Mouse (Mus musculus) NIH3T3 (cell line): Measurements from ENCODE around the gene Zfp64.
A peak's percentile ranks its signal among the peaks of the same experiment; 100 is the strongest.
"Not testable (repeated sequence)": the region's sequence is repeated elsewhere in the genome, so short reads cannot be mapped to it uniquely, and the experiment has no call there.

Experiments
- DNase-seq: peaks from one replicate; pipeline ENCODE4 v3.0.0-alpha.2; 2012; ENCODE audit warnings: low read depth

Zfp64 gene

GRCm38 (mm10) chr2:168895531-168895930, 59.9 kb downstream of the Zfp64 start:
- DNase-seq, result no peak

DNA sequence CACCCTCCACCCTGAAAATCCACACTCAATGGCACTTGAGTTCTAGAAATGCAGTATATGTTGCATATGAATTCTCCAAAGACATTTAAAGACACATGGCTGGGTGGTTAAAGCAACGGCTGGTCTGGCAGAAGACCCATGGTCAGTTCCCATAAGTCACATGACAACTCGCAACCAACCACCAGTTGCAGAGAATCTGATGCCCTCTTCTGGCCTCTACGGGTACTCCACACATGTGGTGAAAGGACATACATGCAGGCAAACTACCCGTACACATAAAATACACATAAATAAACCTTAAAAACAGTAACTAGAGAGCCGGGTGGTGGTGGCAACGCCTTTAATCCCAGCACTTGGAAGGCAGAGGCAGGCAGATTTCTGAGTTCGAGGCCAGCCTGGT, 60.6 kb downstream of the Zfp64 start:
- peak; percentile 22 for DNase-seq

GRCm38 (mm10) chr2:168892057-168892456, 63.3 kb downstream of the Zfp64 start:
- DNase-seq, result no peak

DNA sequence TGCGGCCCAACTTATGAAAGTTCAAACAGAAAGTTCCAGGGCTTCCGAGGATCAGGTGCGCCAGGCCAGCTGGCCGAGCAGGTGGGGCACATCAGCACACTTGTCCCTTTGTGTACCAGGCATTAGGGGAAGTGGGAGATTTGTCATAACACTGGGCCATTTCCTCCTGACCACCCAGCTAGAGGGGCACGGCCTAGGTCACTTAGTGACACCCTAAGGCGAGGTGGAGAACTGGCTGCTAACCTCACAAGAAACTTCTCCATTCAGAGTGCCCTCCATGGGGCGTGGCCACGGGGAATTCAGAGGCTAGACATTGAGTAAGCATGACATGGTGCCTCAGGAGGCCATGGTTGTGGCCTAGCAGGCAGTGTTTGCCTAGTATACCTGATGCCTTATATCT, 70.7 kb downstream of the Zfp64 start:
- DNase-seq, result no peak

GRCm38 (mm10) chr2:168882997-168883396, 72.4 kb downstream of the Zfp64 start:
- no peak for DNase-seq

DNA sequence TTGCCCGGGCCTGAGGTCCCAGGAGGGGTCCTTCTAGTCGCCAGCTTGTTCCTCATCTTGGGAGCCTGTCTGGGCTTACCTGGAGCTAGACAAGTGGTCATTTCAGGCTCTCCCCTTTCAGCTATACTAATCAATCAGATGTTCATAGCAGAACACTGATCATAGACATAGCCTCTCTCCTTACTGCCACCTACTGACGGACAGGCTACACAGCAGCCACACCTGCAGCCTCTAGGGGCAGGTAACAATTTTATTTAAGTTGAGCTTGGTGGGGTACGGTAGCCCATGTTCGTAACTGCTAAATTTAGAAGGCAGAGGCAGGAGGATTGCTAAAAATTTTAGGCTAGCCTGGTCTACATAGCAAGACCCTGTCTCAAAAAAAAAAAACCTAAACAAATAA, 73.5 kb downstream of the Zfp64 start:
- DNase-seq, result no peak

- DNase-seq, result no peak
These were observed 75.8 kb downstream of the Zfp64 start for GRCm38 (mm10) chr2:168879573-168879972.

- no peak for DNase-seq
These were observed 76.7 kb downstream of the Zfp64 start for GRCm38 (mm10) chr2:168878708-168879107.

DNA sequence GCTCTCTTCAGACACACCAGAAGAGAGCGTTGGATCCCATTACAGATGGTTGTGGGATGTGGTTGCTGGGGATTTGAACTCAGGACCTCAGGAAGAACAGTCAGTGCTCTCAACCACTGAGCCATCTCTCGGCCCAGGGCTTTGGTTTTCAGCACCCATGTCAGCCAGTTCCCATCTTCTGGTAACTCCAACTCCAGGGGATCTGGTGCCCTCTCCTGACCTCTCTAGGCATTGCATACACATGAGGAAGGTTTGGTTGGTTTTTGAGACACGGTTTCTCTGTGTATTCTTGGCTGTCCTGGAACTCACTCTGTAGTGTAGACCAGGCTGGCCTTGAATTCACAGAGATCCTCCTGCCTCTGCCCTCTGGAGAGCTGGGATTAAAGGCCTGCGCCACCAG, 77.2 kb downstream of the Zfp64 start:
- DNase-seq, result no peak

DNA sequence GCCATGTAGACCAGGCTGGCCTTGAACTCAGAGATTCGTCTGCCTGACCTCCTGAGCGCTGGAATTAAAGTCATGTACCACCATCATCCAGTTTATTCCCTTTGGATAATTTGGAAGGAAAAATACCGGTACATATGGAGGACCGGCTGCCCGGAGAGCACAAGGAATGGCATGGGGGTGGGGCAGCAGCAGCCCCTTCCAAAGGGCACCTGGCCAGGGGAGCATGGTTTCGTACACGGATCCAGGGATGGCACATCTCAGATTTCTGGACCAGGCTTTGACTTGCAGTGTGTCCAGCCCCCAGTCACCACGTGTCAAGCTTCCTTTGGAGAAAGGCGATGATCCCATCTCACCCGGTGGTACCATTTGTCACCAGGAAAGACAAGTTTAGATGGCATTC, 78.8 kb downstream of the Zfp64 start:
- DNase-seq, result no peak

DNA sequence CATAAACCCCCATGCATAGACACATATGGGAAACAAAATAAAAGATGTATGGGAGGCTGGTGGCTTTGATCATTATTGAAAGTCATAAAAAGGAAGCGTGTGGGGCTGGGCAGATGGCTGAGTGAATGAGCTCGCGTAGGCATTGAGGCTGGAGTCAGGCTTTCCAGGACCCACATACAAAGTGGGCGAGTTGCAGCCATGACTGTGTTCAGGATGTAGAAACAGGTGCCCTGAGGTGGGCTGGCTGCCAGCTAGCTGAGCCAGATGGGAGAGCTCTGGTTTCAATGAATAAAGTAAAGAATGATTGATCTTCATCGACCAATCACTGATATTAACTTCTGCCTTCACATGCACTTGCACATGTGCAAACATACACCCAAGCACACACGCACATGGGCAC, 80.9 kb downstream of the Zfp64 start:
- no peak for DNase-seq

- peak; percentile 36 for DNase-seq
These were observed 83.4 kb downstream of the Zfp64 start for GRCm38 (mm10) chr2:168871767-168872511.

DNA sequence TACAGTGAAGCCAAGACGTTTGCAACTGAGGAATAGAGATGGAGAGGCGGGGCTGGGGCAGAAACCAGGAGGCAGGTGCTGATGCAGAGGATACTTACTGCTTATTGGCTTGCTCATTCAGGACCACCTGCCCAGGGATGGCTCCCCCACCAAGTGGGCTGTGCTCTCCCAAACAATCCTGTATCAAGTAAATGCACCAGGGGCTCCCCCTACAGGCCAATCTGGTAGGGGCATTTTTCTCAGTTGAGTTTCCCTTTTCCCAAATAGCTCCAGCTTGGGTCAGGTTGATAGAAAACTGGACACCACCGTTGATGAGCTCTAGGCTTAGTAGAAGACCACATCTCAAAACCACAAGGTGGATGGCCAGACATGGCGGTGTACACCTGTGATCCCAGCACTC, 84.9 kb downstream of the Zfp64 start:
- DNase-seq, result peak; percentile 24

GRCm38 (mm10) chr2:168866942-168867341, 88.4 kb downstream of the Zfp64 start:
- DNase-seq, result no peak

DNA sequence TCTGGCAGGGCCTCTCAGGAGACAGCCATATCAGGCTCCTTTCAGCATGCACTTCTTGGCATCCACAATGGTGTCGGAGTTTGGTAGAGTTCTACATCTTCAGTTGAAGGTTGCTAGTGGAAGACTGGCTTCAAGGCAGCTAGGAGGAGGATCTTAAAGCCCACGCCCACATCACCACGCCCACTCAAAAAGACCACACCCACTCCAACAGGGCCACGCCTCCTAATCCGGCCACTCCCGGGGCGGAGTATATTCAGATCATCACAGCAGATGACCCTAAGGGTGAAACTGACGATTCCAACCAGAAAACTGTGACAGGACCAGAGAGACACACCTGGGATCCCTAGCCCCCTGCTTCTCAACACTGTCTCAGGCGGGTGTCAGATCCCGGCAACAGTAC, 89.0 kb downstream of the Zfp64 start:
- no peak for DNase-seq

- DNase-seq, result no peak
These were observed 90.5 kb downstream of the Zfp64 start for GRCm38 (mm10) chr2:168864905-168865304.

- DNase-seq, result no peak
These were observed 92.7 kb downstream of the Zfp64 start for GRCm38 (mm10) chr2:168862694-168863093.

DNA sequence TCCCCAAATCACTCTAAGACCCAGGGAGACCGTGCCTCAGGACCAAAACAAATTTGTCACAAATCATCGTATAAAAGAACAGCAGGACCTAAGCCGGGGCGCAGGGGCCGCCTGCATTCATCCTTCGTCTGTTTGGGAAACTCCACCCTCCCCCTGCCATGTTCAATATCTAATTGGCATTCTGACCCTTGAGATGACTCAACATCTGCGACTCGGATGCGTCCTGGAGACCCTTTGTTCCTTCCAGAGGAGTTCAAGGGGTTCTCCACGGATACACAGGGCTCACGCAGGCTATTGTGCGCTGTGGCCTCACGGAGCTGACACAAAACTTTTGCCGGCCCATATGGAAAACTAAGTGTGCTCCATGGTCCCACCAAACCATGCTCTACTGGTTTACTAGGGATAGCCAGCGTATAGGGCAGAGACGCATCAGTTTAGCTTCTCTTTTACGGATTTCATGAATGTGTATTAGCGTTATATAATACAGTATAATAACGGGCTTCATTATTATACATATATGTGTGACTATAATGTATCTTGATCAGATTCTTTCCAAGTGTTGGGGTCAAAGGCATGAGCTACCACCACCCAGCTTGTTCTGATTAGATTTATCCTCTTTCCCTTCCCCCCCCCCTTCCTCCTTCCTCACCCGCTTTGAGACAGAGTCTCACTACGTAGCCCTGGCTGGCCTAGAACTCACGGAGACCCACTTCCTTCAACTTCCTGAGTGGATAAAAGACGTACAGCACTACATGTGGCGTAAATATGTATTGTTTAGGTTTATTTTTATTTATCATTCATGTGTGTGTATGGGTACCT, 94.3 kb downstream of the Zfp64 start:
- no peak for DNase-seq

- DNase-seq, result no peak
These were observed 95.2 kb downstream of the Zfp64 start for GRCm38 (mm10) chr2:168860032-168860691.

DNA sequence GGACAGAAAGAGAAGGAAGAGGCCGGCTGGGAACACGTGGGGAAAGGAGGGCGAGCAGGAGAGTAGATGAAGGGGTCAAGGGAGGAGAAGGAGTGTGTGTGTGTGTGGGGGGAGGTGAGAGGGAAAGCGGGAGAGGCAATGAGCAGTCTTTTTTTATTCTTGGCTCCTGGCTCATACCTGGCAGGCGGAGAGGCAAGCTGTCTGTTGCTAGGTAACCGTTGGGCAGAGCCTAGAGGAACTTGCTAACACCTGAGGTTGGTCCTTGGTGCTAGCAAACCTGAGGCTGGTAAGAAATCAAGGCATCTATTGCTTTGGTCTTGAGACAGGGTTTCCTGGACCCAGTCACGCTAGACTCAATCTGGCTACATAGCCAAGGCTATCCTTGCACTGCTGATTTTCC, 98.7 kb downstream of the Zfp64 start:
- no peak for DNase-seq

DNA sequence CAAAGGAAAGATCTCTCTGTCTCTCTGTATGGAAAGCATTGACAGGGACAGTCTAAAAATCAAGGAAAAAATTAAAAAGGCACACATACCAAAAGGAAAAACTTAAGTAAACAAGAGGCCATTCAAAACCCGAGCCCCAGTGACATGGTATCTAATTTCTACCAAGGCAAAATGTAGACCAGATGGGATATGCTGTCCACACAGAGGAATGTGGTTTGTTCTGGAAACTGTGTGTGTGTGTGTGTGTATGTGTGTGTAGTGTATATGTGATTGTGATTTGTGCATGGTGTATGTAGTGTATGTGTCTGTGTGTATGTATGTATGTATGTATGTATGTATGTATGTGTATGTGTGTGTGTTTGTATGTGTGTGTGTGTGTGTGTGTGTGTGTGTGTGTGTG, 100.6 kb downstream of the Zfp64 start:
- no peak for DNase-seq

DNA sequence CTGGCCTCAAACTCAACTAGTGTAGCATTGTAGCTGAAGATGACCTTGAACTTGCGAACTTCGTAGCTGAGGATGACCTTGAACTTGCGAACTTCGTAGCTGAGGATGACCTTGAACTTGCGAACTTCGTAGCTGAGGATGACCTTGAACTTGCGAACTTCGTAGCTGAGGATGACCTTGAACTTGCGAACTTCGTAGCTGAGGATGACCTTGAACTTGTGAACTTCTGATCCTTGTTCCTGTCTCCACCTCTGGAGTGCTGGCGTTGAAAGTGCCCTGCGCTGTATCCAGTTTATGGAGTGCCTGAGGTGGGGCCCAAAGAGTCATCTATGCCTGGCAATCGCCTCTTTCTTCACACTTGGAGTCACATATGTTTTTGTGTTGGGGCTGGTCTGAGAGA, 101.5 kb downstream of the Zfp64 start:
- not testable (repeated sequence) for DNase-seq

DNA sequence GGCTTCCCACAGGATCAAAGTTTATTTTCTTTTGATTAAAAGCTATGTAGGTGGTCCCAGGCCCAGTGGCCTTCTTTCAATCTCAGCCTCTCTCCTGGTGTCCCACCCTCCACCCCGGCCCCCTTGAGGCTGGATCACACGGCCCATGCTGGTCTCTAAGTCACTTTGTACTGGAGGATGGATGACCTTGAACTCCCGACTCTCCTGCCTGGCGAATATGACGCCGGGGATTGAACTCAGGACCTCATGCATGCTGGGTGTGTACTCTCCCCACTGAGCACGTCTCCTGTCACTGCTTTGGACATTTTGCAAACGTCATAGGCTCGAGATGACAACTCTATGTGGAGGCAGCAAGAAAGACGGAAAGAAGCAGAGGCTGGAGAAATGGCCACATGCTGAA, 103.8 kb downstream of the Zfp64 start:
- DNase-seq, result no peak
